Mouse (Mus musculus): ENCODE results near the gene Bicral. TPM values are rescaled to one million over a fixed set of nuclear protein-coding genes. Genes with fewer than 3 reads are reported as not detected.
A peak's percentile ranks its signal among the peaks of the same experiment; 100 is the strongest.

The Bicral gene
- total and polyA plus RNA-seq, 3 experiments = 3.0 to 7.4 (median 5.9) TPM

- in situ Hi-C loops (cut with MboI; ENCODE audit: low pct_ligation_motif_present, low pct_unique_long_range_greater_than_20kb, low sequenced_read_pairs) = loop anchor here (10.0 kb wide), 1 partner anchor 102 kb away; no protein-coding TSS in a partner anchor
- peak within 1 kb of the TSS; percentile 65 to 88 (median 84) for H3K4me3 ChIP-seq (replicated peaks in 1 of 3; ENCODE audit: low read depth in 2 of 3, low read length in 2 of 3, poor library complexity in 1 of 3)
- H3K79me2 ChIP-seq (replicated peaks; ENCODE audit: control insufficient read depth, extremely low read depth, insufficient read depth, poor library complexity, severe bottlenecking) = peaks cover 40% of the 10 kb centered on the region
- peaks cover 31% of the 10 kb centered on the region in 2 experiments for H3K36me3 ChIP-seq (replicated peaks in 1 of 2; ENCODE audit: control insufficient read depth in 1 of 2, insufficient read depth in 1 of 2, low read length in 1 of 2)
- H3K9ac ChIP-seq (ENCODE audit: insufficient read depth, low read depth) = peak within 1 kb of the TSS; percentile 99
- H3K27ac ChIP-seq (ENCODE audit: insufficient read depth, low read depth) = peak within 1 kb of the TSS; percentile 70
- H3K4me2 ChIP-seq (ENCODE audit: insufficient read depth, low read depth, poor library complexity, severe bottlenecking) = peak within 1 kb of the TSS; percentile 83; the same call in 1 of the 2 replicates
- peaks cover 10 to 30% of the 10 kb centered on the region in 2 experiments for H3K4me1 ChIP-seq (ENCODE audit: control insufficient read depth in 1 of 2, insufficient read depth in 2 of 2)
- no peaks in the 10 kb centered on the region for H3K9me3 ChIP-seq (replicated peaks; ENCODE audit: low read length)
- peak; percentile 95 for DNase-seq (ENCODE audit: extremely low read depth)
- dilution Hi-C loops (cut with MboI; ENCODE audit: extremely low pct_ligation_motif_present, extremely low pct_unique_long_range_greater_than_20kb, low sequenced_read_pairs) = no loop called here
- H3K27me3 ChIP-seq (replicated peaks) = no peaks in the 10 kb centered on the region
- TF ChIP-seq NELFE (IDR thresholded peaks at IDR 0.05; ENCODE audit: low read depth, low read length) (peak; percentile 96), CHD2 (IDR thresholded peaks at IDR 0.05; ENCODE audit: low read length) (peak; percentile 40; the same call in 1 of the 2 replicates), POLR2AphosphoS2 (IDR thresholded peaks at IDR 0.05; ENCODE audit: low read depth, low read length) (peak; percentile 54; the same call in 1 of the 2 replicates), TBP (conservative IDR thresholded peaks at IDR 0.05; ENCODE audit: low read depth, low read length) (peak; percentile 97), UBTF (IDR thresholded peaks at IDR 0.05; ENCODE audit: low read depth, low read length) (0 out of 2 replicates have a peak, but pooled peaks have one; percentile 57), IRF4 (IDR thresholded peaks at IDR 0.05; ENCODE audit: low read depth, low read length) (peak; percentile 59; the same call in 1 of the 2 replicates), TCF12 (IDR thresholded peaks at IDR 0.05; ENCODE audit: low read depth, low read length) (peak; percentile 99), ZMIZ1 (IDR thresholded peaks at IDR 0.05; ENCODE audit: low read depth, low read length) (peak; percentile 90; the same call in 1 of the 2 replicates), SMC3 (IDR thresholded peaks at IDR 0.05; ENCODE audit: low read depth, low read length) (peak; percentile 91), ZNF384 (IDR thresholded peaks at IDR 0.05; ENCODE audit: low read depth, low read length) (peak; percentile 46; the same call in 1 of the 2 replicates), MXI1 (IDR thresholded peaks at IDR 0.05; ENCODE audit: low read depth, low read length) (peak; percentile 83; the same call in 1 of the 2 replicates), MAFK (IDR thresholded peaks at IDR 0.05; ENCODE audit: insufficient replicate concordance, low read length) (0 out of 2 replicates have a peak, but pooled peaks have one; percentile 31), JUND (conservative IDR thresholded peaks at IDR 0.05; ENCODE audit: low read depth, low read length) (peak; percentile 70), POLR2A (IDR thresholded peaks at IDR 0.05; ENCODE audit: low read depth, low read length) (peak; percentile 98), RCOR1 (conservative IDR thresholded peaks at IDR 0.05; ENCODE audit: low read depth, low read length) (peak; percentile 67), MEF2A (IDR thresholded peaks at IDR 0.05; ENCODE audit: borderline replicate concordance, low read depth, low read length) (peak; percentile 53), KAT2A (IDR thresholded peaks at IDR 0.05; ENCODE audit: insufficient replicate concordance, low read length) (peak; percentile 68; the same call in 1 of the 2 replicates), SIN3A (IDR thresholded peaks at IDR 0.05; ENCODE audit: low read length) (peak; percentile 94), USF2 (conservative IDR thresholded peaks at IDR 0.05; ENCODE audit: low read depth, low read length) (no peak), BHLHE40 (IDR thresholded peaks at IDR 0.05; ENCODE audit: low read depth, low read length) (peak; percentile 63; the same call in 1 of the 2 replicates), ZKSCAN1 (IDR thresholded peaks at IDR 0.05; ENCODE audit: borderline replicate concordance, low read depth, low read length) (no peak), MAX (IDR thresholded peaks at IDR 0.05; ENCODE audit: low read length) (peak; percentile 71), RAD21 (IDR thresholded peaks at IDR 0.05; ENCODE audit: low read depth, low read length) (peak; percentile 80), CTCF (conservative IDR thresholded peaks at IDR 0.05 in 1 of 2, IDR thresholded peaks at IDR 0.05 in 1 of 2; ENCODE audit: low read depth in 2 of 2, low read length in 2 of 2) (peak; percentile 68 to 91), ETS1 (conservative IDR thresholded peaks at IDR 0.05; ENCODE audit: low read depth, low read length) (0 out of 2 replicates have a peak, but pooled peaks have one; percentile 25), HCFC1 (IDR thresholded peaks at IDR 0.05; ENCODE audit: low read depth, low read length) (peak; percentile 87), E2F4 (IDR thresholded peaks at IDR 0.05; ENCODE audit: insufficient replicate concordance, low read depth, low read length) (peak; percentile 61; the same call in 1 of the 2 replicates), JUN (IDR thresholded peaks at IDR 0.05; ENCODE audit: insufficient read depth, low read depth, low read length) (no peak; the same call in 1 of the 2 replicates), CHD1 (IDR thresholded peaks at IDR 0.05; ENCODE audit: low read depth, low read length) (0 out of 2 replicates have a peak, but pooled peaks have one; percentile 75), ELF1 (IDR thresholded peaks at IDR 0.05; ENCODE audit: low read depth, low read length) (peak; percentile 74; the same call in 1 of the 2 replicates), ZC3H11A (IDR thresholded peaks at IDR 0.05; ENCODE audit: low read depth, low read length) (peak; percentile 46; the same call in 1 of the 2 replicates), MYC (IDR thresholded peaks at IDR 0.05; ENCODE audit: low read depth, low read length) (peak; percentile 97), GABPA (IDR thresholded peaks at IDR 0.05; ENCODE audit: insufficient replicate concordance, low read depth, low read length) (peak; percentile 63), EP300 (IDR thresholded peaks at IDR 0.05; ENCODE audit: low read length) (peak; percentile 52), PAX5 (IDR thresholded peaks at IDR 0.05; ENCODE audit: low read length) (no peak), USF1 (IDR thresholded peaks at IDR 0.05; ENCODE audit: low read depth, low read length) (no peak)
Measured at GRCm38 (mm10) chr17:46782341-46783221, 75.7 kb downstream of the Bicral start, which contains the start of gene Rpl7l1. Gene Rpl7l1 (minus strand): TSS chr17:46782672.
